Comparison of ENCODE assay signal across 8 mouse cellular contexts in genomic region chr8:45934582-45935014, GRCm38 (mm10). TPM values are rescaled to one million over a fixed set of nuclear protein-coding genes. Genes with fewer than 3 reads are reported as not detected.
A peak's percentile ranks its signal among the peaks of the same experiment; 100 is the strongest.
DNase-seq lines count a peak whose midpoint lies in the region; ATAC-seq lines count a peak whose summit lies in the region.

Ccdc110 (plus strand) TSS chr8:45934619.

- peak; percentile 84 for ATAC-seq in inflammation-experienced regulatory T-cells, adult 6 months
- peak; percentile 100 for ATAC-seq in megakaryocyte progenitor cell, adult 5-6 weeks (replicated peaks; ENCODE audit: poor library complexity)

- DNase-seq in adrenal gland, adult 18-20 months (ENCODE audit: low spot score in 2 of 2), result peak; percentile 97 to 98
- DNase-seq in embryo, embryonic 11 days, result peak; percentile 94
- DNase-seq in gastrocnemius, postnatal 25 days, result peak; percentile 85
- peak; percentile 80 to 97 for DNase-seq in left cerebral cortex, adult 9 months (ENCODE audit: low spot score in 2 of 2)
- peak; percentile 94 to 97 for DNase-seq in right cerebral cortex, postnatal 10 days (ENCODE audit: low spot score in 2 of 2)
- DNase-seq in urinary bladder, postnatal 14 days (ENCODE audit: low spot score), result peak; percentile 97

RNA-seq across cellular contexts. Expression of gene Ccdc110, which starts in this region (rescaled TPM):
- total RNA-seq in adrenal gland, adult 18-20 months (2021), result not detected
- total RNA-seq in gastrocnemius, postnatal 25 days (2021), result not detected
- not detected for polyA plus RNA-seq in inflammation-experienced regulatory T-cells, adult 6 months (2017; shearing (Covaris generic))
- total RNA-seq in megakaryocyte progenitor cell, adult 5-6 weeks (2015), result not detected in 2 replicates
- not detected in 2 replicates for total RNA-seq in megakaryocyte progenitor cell, adult 5-6 weeks (2017)

Comparison
In these comparisons a context has a peak if more than half of its experiments do, and no peak if none do; other contexts are left out.
1. Peak in every context shown above with its lines: DNase-seq and ATAC-seq.
2. Peak in DNase-seq in adrenal gland, adult 18-20 months; RNA of the gene not detected or under 1 TPM.
3. Peak in DNase-seq in gastrocnemius, postnatal 25 days; RNA of the gene not detected or under 1 TPM.
4. Peak in ATAC-seq in inflammation-experienced regulatory T-cells, adult 6 months; RNA of the gene not detected or under 1 TPM.
5. Peak in ATAC-seq in megakaryocyte progenitor cell, adult 5-6 weeks; RNA of the gene not detected or under 1 TPM.